In genomic region chr1:83096935-83097334, GRCm38 (mm10) we compare ENCODE assay signal across 31 mouse cellular contexts. TPM values are rescaled to one million over a fixed set of nuclear protein-coding genes. Genes with fewer than 3 reads are reported as not detected.
"Had no signal": no experiment of that assay in that cellular context is flagged by ENCODE, and none has a peak within 500 bp of the region (broad histone marks: within the 10 kb centered on the region; RNA-seq: fewer than 3 reads in every experiment).

No protein-coding gene starts in this region.

- H3K4me3 ChIP-seq: heart, adult 2 months; heart, embryonic 13.5 days; heart, embryonic 15.5 days; hindbrain, embryonic 13.5 days; hindbrain, embryonic 15.5 days; layer of hippocampus, adult 2 months; left cerebral cortex, adult 2 months; limb, embryonic 12.5 days; limb, embryonic 15.5 days; liver, embryonic 13.5 days; liver, embryonic 15.5 days had no signal

- H3K27ac ChIP-seq: heart, adult 2 months; heart, embryonic 13.5 days; heart, embryonic 15.5 days; hindbrain, embryonic 13.5 days; hindbrain, embryonic 15.5 days; hindbrain, postnatal 0 days; layer of hippocampus, adult 2 months; left cerebral cortex, adult 2 months; limb, embryonic 12.5 days; limb, embryonic 15.5 days; liver, embryonic 13.5 days; liver, embryonic 15.5 days had no signal

- DNase-seq: gastrocnemius, postnatal 14 days; gastrocnemius, postnatal 36 days; heart, adult 11 months; heart, adult 2 months; heart, postnatal 14 days; heart, postnatal 36 days; kidney, adult 18-20 months; kidney, adult 8-10 months; kidney, postnatal 10 days; kidney, postnatal 25 days; kidney, postnatal 4 days; left cerebral cortex, postnatal 4 days; liver, embryonic 13.5 days had no signal

- H3K36me3 ChIP-seq: heart, embryonic 13.5 days; heart, embryonic 15.5 days; hindbrain, embryonic 13.5 days; hindbrain, embryonic 15.5 days; limb, embryonic 12.5 days; limb, embryonic 15.5 days; liver, embryonic 13.5 days; liver, embryonic 15.5 days had no signal

- H3K4me2 ChIP-seq: heart, embryonic 11.5 days; heart, embryonic 13.5 days; heart, embryonic 15.5 days; hindbrain, embryonic 13.5 days; hindbrain, embryonic 15.5 days; limb, embryonic 12.5 days; limb, embryonic 15.5 days; liver, embryonic 13.5 days; liver, embryonic 15.5 days had no signal

- ATAC-seq: hindbrain, postnatal 0 days had no signal

- H3K27me3 ChIP-seq: heart, embryonic 13.5 days; heart, embryonic 15.5 days; hindbrain, embryonic 13.5 days; hindbrain, embryonic 15.5 days; limb, embryonic 12.5 days; limb, embryonic 15.5 days; liver, embryonic 13.5 days; liver, embryonic 15.5 days had no signal

- H3K4me1 ChIP-seq: hindbrain, embryonic 13.5 days; limb, embryonic 15.5 days; liver, embryonic 13.5 days; liver, embryonic 15.5 days had no signal

- H3K9ac ChIP-seq: heart, embryonic 13.5 days; heart, embryonic 15.5 days; hindbrain, embryonic 13.5 days; hindbrain, embryonic 15.5 days; limb, embryonic 12.5 days; limb, embryonic 15.5 days; liver, embryonic 13.5 days; liver, embryonic 15.5 days had no signal

- H3K9me3 ChIP-seq: heart, embryonic 13.5 days; heart, embryonic 15.5 days; hindbrain, embryonic 13.5 days; hindbrain, embryonic 15.5 days; limb, embryonic 15.5 days; liver, embryonic 13.5 days; liver, embryonic 15.5 days had no signal

RNA-seq across cellular contexts. Expression of gene Ccl20, which starts 19.6 kb away (rescaled TPM):
- polyA plus RNA-seq: gonadal fat pad, adult 2 months; heart, embryonic 15.5 days; heart, postnatal 0 days; hindbrain, embryonic 11.5 days; hindbrain, embryonic 13.5 days; hindbrain, embryonic 15.5 days; hindbrain, postnatal 0 days; limb, embryonic 12.5 days; limb, embryonic 15.5 days; liver, adult 2 months; liver, embryonic 15.5 days had no signal

RNA-seq across cellular contexts. Expression of gene Krtap28-13, which starts 36.2 kb away (rescaled TPM):
- polyA plus RNA-seq: gonadal fat pad, adult 2 months; heart, adult 2 months; heart, embryonic 13.5 days; heart, embryonic 15.5 days; heart, postnatal 0 days; hindbrain, embryonic 11.5 days; hindbrain, embryonic 13.5 days; hindbrain, embryonic 15.5 days; hindbrain, postnatal 0 days; intestine, embryonic 14.5 days; kidney, embryonic 14.5 days; kidney, embryonic 16.5 days; limb, embryonic 12.5 days; limb, embryonic 15.5 days; liver, adult 2 months; liver, embryonic 13.5 days; liver, embryonic 15.5 days had no signal

RNA-seq across cellular contexts. Expression of gene A030005K14Rik, which starts 37.8 kb away (rescaled TPM):
- polyA plus RNA-seq: gonadal fat pad, adult 2 months; heart, adult 2 months; heart, embryonic 11.5 days; heart, embryonic 13.5 days; heart, embryonic 15.5 days; heart, postnatal 0 days; hindbrain, embryonic 11.5 days; hindbrain, embryonic 13.5 days; hindbrain, embryonic 15.5 days; hindbrain, postnatal 0 days; intestine, embryonic 14.5 days; kidney, embryonic 14.5 days; kidney, embryonic 16.5 days; limb, embryonic 12.5 days; limb, embryonic 15.5 days; liver, adult 2 months; liver, embryonic 13.5 days; liver, embryonic 15.5 days had no signal

RNA-seq across cellular contexts. Expression of gene Gm47969, which starts 52.2 kb away (rescaled TPM):
- polyA plus RNA-seq: gonadal fat pad, adult 2 months; heart, adult 2 months; heart, embryonic 11.5 days; heart, embryonic 13.5 days; heart, embryonic 15.5 days; heart, postnatal 0 days; hindbrain, embryonic 11.5 days; hindbrain, embryonic 13.5 days; hindbrain, embryonic 15.5 days; hindbrain, postnatal 0 days; intestine, embryonic 14.5 days; kidney, embryonic 14.5 days; kidney, embryonic 16.5 days; limb, embryonic 12.5 days; limb, embryonic 15.5 days; liver, adult 2 months; liver, embryonic 13.5 days; liver, embryonic 15.5 days had no signal

RNA-seq across cellular contexts. Expression of gene Krtap28-10, which starts 54.7 kb away (rescaled TPM):
- polyA plus RNA-seq: gonadal fat pad, adult 2 months; heart, adult 2 months; heart, embryonic 11.5 days; heart, embryonic 13.5 days; heart, embryonic 15.5 days; heart, postnatal 0 days; hindbrain, embryonic 11.5 days; hindbrain, embryonic 13.5 days; hindbrain, embryonic 15.5 days; hindbrain, postnatal 0 days; intestine, embryonic 14.5 days; kidney, embryonic 14.5 days; kidney, embryonic 16.5 days; limb, embryonic 12.5 days; limb, embryonic 15.5 days; liver, adult 2 months; liver, embryonic 13.5 days; liver, embryonic 15.5 days had no signal
